Mouse (Mus musculus): ENCODE results near the gene Kng2. TPM values are rescaled to one million over a fixed set of nuclear protein-coding genes. Genes with fewer than 3 reads are reported as not detected.
"Not testable (repeated sequence)": the region's sequence is repeated elsewhere in the genome, so short reads cannot be mapped to it uniquely, and the experiment has no call there.

Kng2 gene
- polyA plus RNA-seq, 1 experiment from 2014 or later = 0.76 TPM

GRCm38 (mm10) chr16:22941825-22942476 lies 87.3 kb downstream of the Kng2 start:
- H3K4me2 ChIP-seq (ENCODE audit: low read depth, low read length); H3K4me3 ChIP-seq (ENCODE audit: low read length); H3K27me3 ChIP-seq (replicated peaks; ENCODE audit: control insufficient read depth, insufficient read depth, low read length); H3K9me3 ChIP-seq (ENCODE audit: control insufficient read depth, low read length); H3K36me3 ChIP-seq (ENCODE audit: control insufficient read depth, insufficient read depth, low read length); H3K9ac ChIP-seq (ENCODE audit: low read depth, low read length); ATAC-seq; H3K4me1 ChIP-seq (ENCODE audit: control insufficient read depth, insufficient read depth, low read length); H3K27ac ChIP-seq (ENCODE audit: low read length): not testable (repeated sequence)

DNA sequence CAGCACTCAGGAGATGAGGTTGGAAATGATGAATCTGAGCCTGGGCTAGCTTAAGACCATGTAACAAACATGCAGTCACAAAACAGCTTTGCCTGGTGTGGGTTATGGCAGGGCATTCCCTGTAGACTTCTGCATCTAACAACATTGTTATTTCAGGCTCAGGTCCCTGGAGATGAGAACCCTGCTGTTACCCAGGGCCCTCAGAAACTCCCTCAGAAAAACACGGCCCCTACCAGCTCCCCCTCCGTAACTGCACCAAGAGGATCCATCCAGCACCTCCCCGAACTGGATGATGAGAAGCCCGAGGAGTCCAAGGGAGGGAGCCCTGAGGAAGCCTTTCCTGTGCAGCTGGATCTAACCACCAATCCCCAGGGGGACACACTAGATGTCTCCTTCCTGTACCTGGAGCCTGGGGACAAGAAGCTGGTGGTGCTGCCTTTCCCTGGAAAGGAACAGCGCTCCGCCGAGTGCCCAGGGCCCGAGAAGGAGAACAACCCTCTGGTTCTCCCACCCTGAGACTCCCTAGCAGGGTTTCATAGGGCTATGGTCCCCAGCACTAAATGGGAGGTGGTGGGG lies 90.1 kb downstream of the Kng2 start:
- no peak overlapping the region for H3K4me2 ChIP-seq (ENCODE audit: low read depth, low read length)
- 84% methylated on average over 8 of the region's 8 CpGs for WGBS
- no peaks in the 10 kb centered on the region for H3K9me3 ChIP-seq (ENCODE audit: control insufficient read depth, low read length)
- H3K9ac ChIP-seq (ENCODE audit: low read depth, low read length) = no peak overlapping the region
- H3K36me3 ChIP-seq (ENCODE audit: control insufficient read depth, insufficient read depth, low read length) = no peaks in the 10 kb centered on the region
- no peaks in the 10 kb centered on the region for H3K27me3 ChIP-seq (replicated peaks; ENCODE audit: control insufficient read depth, insufficient read depth, low read length)
- no peak overlapping the region for H3K4me3 ChIP-seq (ENCODE audit: low read length)
- no peak for ATAC-seq
- H3K4me1 ChIP-seq (ENCODE audit: control insufficient read depth, insufficient read depth, low read length) = no peaks in the 10 kb centered on the region
- H3K27ac ChIP-seq (ENCODE audit: low read length) = no peak overlapping the region

- H3K36me3 ChIP-seq (ENCODE audit: control insufficient read depth, insufficient read depth, low read length) = no peaks in the 10 kb centered on the region
- H3K27me3 ChIP-seq (replicated peaks; ENCODE audit: control insufficient read depth, insufficient read depth, low read length) = no peaks in the 10 kb centered on the region
- no peak for ATAC-seq
- no peaks in the 10 kb centered on the region for H3K9me3 ChIP-seq (ENCODE audit: control insufficient read depth, low read length)
- WGBS = 74% methylated on average over 2 of the region's 2 CpGs
- no peaks in the 10 kb centered on the region for H3K4me1 ChIP-seq (ENCODE audit: control insufficient read depth, insufficient read depth, low read length)
- H3K4me2 ChIP-seq (ENCODE audit: low read depth, low read length) = no peak overlapping the region
- no peak overlapping the region for H3K4me3 ChIP-seq (ENCODE audit: low read length)
- no peak overlapping the region for H3K9ac ChIP-seq (ENCODE audit: low read depth, low read length)
- no peak overlapping the region for H3K27ac ChIP-seq (ENCODE audit: low read length)
Measured at GRCm38 (mm10) chr16:22938541-22938940, 90.7 kb downstream of the Kng2 start.

- H3K27me3 ChIP-seq (replicated peaks; ENCODE audit: control insufficient read depth, insufficient read depth, low read length) = no peaks in the 10 kb centered on the region
- no peaks in the 10 kb centered on the region for H3K9me3 ChIP-seq (ENCODE audit: control insufficient read depth, low read length)
- H3K27ac ChIP-seq (ENCODE audit: low read length) = no peak overlapping the region
- H3K4me2 ChIP-seq (ENCODE audit: low read depth, low read length) = no peak overlapping the region
- H3K9ac ChIP-seq (ENCODE audit: low read depth, low read length) = no peak overlapping the region
- no peaks in the 10 kb centered on the region for H3K36me3 ChIP-seq (ENCODE audit: control insufficient read depth, insufficient read depth, low read length)
- no peaks in the 10 kb centered on the region for H3K4me1 ChIP-seq (ENCODE audit: control insufficient read depth, insufficient read depth, low read length)
- no peak for ATAC-seq
- no peak overlapping the region for H3K4me3 ChIP-seq (ENCODE audit: low read length)
- WGBS = 88% methylated on average over 12 of the region's 12 CpGs
Measured at GRCm38 (mm10) chr16:22937631-22938030, 91.7 kb downstream of the Kng2 start.

Other genes starting within 250 kb of the Kng2 start
- gene Crygs, start 217.9 kb downstream of the Kng2 start, polyA plus RNA-seq (2015; fragmentation: Nextera tagmentation; extraction: Ambion mirVana) = not detected in 2 replicates
- 31.0 and 31.6 TPM in 2 replicates for gene Tbccd1, start 171.8 kb downstream of the Kng2 start, polyA plus RNA-seq (2015; fragmentation: Nextera tagmentation; extraction: Ambion mirVana)
- gene Dnajb11, start 171.6 kb downstream of the Kng2 start, polyA plus RNA-seq (2015; fragmentation: Nextera tagmentation; extraction: Ambion mirVana) = 118 and 129 TPM in 2 replicates
- gene Ahsg, start 138.2 kb downstream of the Kng2 start, polyA plus RNA-seq (2015; fragmentation: Nextera tagmentation; extraction: Ambion mirVana) = 24.4 and 59.9 TPM in 2 replicates
- 0.49 TPM in 1 of 2 replicates, not detected in the other for gene Fetub, start 111.1 kb downstream of the Kng2 start, polyA plus RNA-seq (2015; fragmentation: Nextera tagmentation; extraction: Ambion mirVana)
- 0.07 TPM in 1 of 2 replicates, not detected in the other for gene Hrg, start 78.4 kb downstream of the Kng2 start, polyA plus RNA-seq (2015; fragmentation: Nextera tagmentation; extraction: Ambion mirVana)
- gene Kng1, start 28.4 kb upstream of the Kng2 start, polyA plus RNA-seq (2015; fragmentation: Nextera tagmentation; extraction: Ambion mirVana) = 5.4 and 15.1 TPM in 2 replicates
- 193 TPM in 2 replicates for gene Eif4a2, start 78.0 kb upstream of the Kng2 start, polyA plus RNA-seq (2015; fragmentation: Nextera tagmentation; extraction: Ambion mirVana)
- 88.3 and 107 TPM in 2 replicates for gene Rfc4, start 98.3 kb upstream of the Kng2 start, polyA plus RNA-seq (2015; fragmentation: Nextera tagmentation; extraction: Ambion mirVana)
- gene Adipoq, start 117.1 kb upstream of the Kng2 start, polyA plus RNA-seq (2015; fragmentation: Nextera tagmentation; extraction: Ambion mirVana) = not detected in 2 replicates
- gene St6gal1, start 195.3 kb upstream of the Kng2 start, polyA plus RNA-seq (2015; fragmentation: Nextera tagmentation; extraction: Ambion mirVana) = 14.3 and 15.1 TPM in 2 replicates